Mouse (Mus musculus) C2C12 (cell line): ENCODE data around the gene Fhit.

ENCODE experiments used
- CTCF ChIP-seq: IDR thresholded peaks from one replicate; pipeline ENCODE4 v1.5.1; 2011; ENCODE audit not compliant: control insufficient read depth, insufficient read depth, insufficient read length
- MAX ChIP-seq: IDR thresholded peaks from one replicate; pipeline ENCODE4 v1.6.1; 2011; ENCODE audit warnings: mild to moderate bottlenecking, control low read depth
- MYOG ChIP-seq: IDR thresholded peaks from one replicate; pipeline ENCODE4 v1.6.1; 2011; ENCODE audit not compliant: control insufficient read depth, insufficient read length; ENCODE audit errors: extremely low read depth
- USF1 ChIP-seq: IDR thresholded peaks from one replicate; pipeline ENCODE4 v1.6.1; 2011; ENCODE audit warnings: low read depth, mild to moderate bottlenecking, control low read depth, moderate library complexity

DNA sequence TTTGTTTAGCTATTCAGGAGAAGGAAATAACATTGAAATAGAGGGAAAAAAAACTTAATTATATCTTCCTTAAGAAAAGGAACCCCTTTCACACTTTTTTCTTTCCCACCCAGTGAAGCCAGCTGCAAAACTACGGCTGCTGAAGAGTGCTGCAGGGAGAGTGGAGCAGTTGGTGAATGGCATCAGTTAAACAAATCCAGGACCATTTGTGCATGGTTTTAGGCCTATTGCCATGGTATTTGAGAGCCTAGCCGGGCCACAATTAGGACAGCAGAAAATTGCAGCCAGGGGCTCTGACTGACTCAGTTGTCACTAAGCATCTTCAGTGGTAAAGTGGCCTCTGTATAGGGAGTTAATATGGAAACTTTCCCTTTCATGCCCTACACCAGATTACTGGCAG, 1158.0 kb downstream of the Fhit start:
- TF ChIP-seq MAX (no peak), CTCF (no peak), USF1 (no peak), MYOG (no peak)
